Mouse (Mus musculus) cerebellum, adult 2 months (tissue): ENCODE data around the gene Ppp1r13b.

Experiments used
- CTCF ChIP-seq: fragments of 200-500 bp; IDR thresholded peaks from 2 replicates; pipeline ENCODE4 v1.5.1; 2011; ENCODE audit warnings: low read depth, mild to moderate bottlenecking, control low read depth, low read length, moderate library complexity, borderline replicate concordance; ENCODE audit not compliant: insufficient read depth
- POLR2A ChIP-seq: fragments of 200-500 bp; IDR thresholded peaks from 2 replicates; pipeline ENCODE4 v1.6.1; 2011; ENCODE audit warnings: low read length, control low read depth, borderline replicate concordance; ENCODE audit not compliant: insufficient read depth

DNA sequence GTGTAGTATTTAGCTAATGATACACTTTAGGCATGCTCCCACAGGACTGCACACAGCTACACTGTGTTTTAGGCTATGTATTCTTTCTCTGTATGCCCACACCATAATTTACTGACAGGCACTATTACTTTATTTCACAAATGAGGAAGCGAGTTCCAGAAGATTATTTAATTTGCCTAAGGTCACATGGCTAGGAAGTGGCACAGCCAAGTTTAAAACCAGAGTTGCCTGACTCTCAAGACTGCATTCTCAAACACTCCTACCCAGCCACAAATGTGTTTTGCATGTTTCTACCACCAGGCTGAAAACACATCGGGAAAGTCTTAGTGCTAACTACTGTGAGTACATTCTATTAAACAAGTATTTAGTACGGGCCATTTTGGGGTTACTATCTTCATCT, 18.7 kb downstream of the Ppp1r13b start:
- no peak for TF ChIP-seq POLR2A
- no peak for TF ChIP-seq CTCF
